Mouse (Mus musculus): ENCODE results near the gene Lpp. TPM values are rescaled to one million over a fixed set of nuclear protein-coding genes. Genes with fewer than 3 reads are reported as not detected.

The Lpp gene
- polyA plus RNA-seq, 1 experiment from 2014 or later = 28.3 TPM

DNA sequence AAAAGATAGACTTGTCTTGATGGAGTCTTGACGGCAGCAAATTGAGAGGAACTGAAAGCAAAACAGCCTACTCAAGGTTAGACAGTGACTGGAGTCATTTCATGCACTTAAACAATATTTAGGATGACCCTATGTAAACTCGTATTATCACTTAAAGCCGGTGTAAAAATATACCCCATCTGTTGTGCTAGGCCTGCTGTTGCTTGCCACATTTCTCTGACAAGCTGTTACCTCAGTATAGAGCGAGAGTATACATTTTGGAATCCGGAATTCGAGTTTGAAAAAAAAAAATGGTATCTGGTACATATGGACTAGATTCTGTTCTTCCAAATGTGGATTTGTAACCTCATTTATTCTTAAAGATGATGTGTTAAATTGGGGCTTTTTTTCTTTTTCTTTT, 416.5 kb downstream of the Lpp start:
- no peak for DNase-seq (ENCODE audit: low read depth, low spot score)
- no peak for TF ChIP-seq CTCF (IDR thresholded peaks at IDR 0.05)
- in situ Hi-C loops (cut with MboI; ENCODE audit: low pct_unique_long_range_greater_than_20kb) = no loop called here
- H3K27me3 ChIP-seq = no peaks in the 10 kb centered on the region
- ChIA-PET POLR2A (no interaction called here), CTCF (no interaction called here)
- ATAC-seq = no peak

DNA sequence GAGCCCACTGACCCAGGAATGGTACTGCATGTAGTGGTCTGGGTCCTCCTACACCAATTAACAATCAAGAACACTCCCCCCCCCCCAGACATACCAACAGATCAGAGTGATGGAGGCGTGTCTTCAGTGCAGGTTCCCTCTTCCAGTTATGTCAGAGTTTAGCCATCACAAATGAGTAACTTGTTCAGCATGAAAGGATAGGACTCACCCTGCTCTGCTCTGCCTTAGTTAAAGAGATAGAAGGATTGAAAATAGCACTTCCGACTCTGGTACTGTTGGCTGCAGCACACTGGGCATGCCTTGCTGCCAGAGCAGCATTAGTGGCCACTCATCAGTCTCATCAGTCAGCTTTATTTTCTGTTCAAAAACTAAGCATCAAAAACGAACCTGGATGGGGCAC, 423.3 kb downstream of the Lpp start:
- CTCF ChIA-PET = interaction anchor here (1.9 kb wide), 1 partner anchor 834 kb away, joined by 4 read pairs; no protein-coding TSS in a partner anchor
- DNase-seq (ENCODE audit: low read depth, low spot score) (no peak), ATAC-seq (no peak)
- no peak for TF ChIP-seq CTCF (IDR thresholded peaks at IDR 0.05)
- POLR2A ChIA-PET = no interaction called here
- H3K27me3 ChIP-seq = no peaks in the 10 kb centered on the region
- in situ Hi-C loops (cut with MboI; ENCODE audit: low pct_unique_long_range_greater_than_20kb) = no loop called here

DNA sequence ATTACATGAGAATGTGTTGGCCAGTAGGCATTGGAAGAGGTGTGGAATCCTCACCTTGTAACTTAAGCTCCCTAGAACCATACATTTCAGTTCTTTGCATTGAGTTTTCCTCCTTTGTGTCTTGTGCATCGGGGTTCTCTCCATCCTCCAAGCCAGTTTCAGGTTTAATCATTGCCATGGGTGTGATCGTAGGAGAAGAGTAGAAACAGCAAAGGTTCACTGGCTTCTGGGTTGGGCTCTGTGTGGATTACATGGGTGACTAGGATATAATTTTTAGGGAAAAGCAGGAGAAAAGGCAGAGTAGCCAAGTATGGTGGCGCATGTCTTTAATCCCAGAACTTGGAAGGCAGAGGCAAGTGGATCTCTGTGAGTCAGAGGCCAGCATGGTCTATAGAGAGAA, 424.1 kb downstream of the Lpp start:
- ChIA-PET POLR2A (no interaction called here), CTCF (no interaction called here)
- in situ Hi-C loops (cut with MboI; ENCODE audit: low pct_unique_long_range_greater_than_20kb) = no loop called here

DNA sequence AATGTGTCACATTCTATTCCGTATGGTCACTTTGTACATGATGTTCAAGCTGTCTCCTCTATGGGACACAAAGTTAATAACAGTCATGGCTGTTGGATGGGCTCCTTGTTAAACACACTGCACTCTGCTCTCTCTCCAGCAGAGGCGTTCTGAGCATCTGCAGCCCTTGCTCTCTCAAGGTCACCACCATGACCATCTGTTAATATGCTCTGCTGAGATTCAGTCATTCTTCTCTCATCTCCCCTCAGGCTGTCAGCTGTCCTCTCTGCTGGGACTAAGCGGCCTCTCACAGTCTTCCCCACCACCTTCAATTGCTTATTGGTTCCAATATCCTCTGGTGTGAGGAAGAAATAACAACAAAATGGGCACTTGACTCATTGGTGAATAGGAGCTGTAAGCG, 425.8 kb downstream of the Lpp start:
- ChIA-PET POLR2A (interaction anchor here (0.6 to 0.8 kb wide), 2 partner anchors 153 to 534 kb away, joined by 3 to 5 read pairs; no protein-coding TSS in a partner anchor), CTCF (interaction anchor here (1.5 kb wide), 1 partner anchor 240 kb away, joined by 3 read pairs; no protein-coding TSS in a partner anchor)
- H3K27me3 ChIP-seq = no peaks in the 10 kb centered on the region
- ATAC-seq = no peak
- DNase-seq (ENCODE audit: low read depth, low spot score) = no peak
- in situ Hi-C loops (cut with MboI; ENCODE audit: low pct_unique_long_range_greater_than_20kb) = no loop called here
- peak; percentile 51 for TF ChIP-seq CTCF (IDR thresholded peaks at IDR 0.05)

More for the DNA sequence above, 424.1 kb downstream of the Lpp start:
- ATAC-seq = no peak
- no peak for TF ChIP-seq CTCF (IDR thresholded peaks at IDR 0.05)
- DNase-seq (ENCODE audit: low read depth, low spot score) = no peak
- no peaks in the 10 kb centered on the region for H3K27me3 ChIP-seq

DNA sequence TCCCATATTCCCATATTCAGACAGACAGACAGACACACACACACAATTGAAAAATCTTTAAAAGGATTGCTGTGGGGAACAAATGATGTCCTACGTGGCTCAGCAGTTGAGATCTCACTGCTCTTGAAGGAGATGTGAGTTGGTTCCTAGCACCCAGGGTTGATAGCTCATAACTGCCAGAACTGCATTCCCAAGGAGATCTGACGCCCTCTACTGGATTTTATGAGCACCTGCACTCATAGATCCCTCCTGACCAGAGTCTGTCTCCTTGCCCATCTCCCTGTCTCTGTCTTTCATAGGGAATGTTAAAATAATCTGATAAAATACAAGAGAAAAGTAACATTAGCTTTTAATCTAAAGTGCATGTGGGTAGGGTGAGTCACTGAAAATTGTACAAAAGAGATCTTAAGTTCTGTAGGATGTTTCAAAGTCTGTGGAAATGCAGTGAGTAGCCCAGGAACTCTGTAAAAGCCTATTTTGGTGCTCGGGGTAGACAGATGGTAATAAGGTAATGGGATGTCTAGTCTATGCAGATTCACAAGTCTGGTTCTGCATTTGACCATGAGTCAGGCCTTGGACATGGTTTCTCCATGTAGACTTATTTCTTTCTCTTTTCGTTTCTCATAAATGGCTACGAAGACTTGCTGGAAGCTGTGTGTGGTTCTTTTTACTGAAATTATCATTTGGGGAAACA, 429.0 kb downstream of the Lpp start:
- ChIA-PET POLR2A (no interaction called here), CTCF (interaction anchor here (1.1 kb wide), 1 partner anchor 326 kb away, joined by 3 read pairs; no protein-coding TSS in a partner anchor)
- no peaks in the 10 kb centered on the region for H3K27me3 ChIP-seq
- DNase-seq (ENCODE audit: low read depth, low spot score) (no peak), ATAC-seq (no peak)
- TF ChIP-seq CTCF (IDR thresholded peaks at IDR 0.05) = peak; percentile 51
- in situ Hi-C loops (cut with MboI; ENCODE audit: low pct_unique_long_range_greater_than_20kb) = loop anchor here (10.0 kb wide), 1 partner anchor 838 kb away; the partner anchor contains the start of genes Bcl6 and Gm37419

DNA sequence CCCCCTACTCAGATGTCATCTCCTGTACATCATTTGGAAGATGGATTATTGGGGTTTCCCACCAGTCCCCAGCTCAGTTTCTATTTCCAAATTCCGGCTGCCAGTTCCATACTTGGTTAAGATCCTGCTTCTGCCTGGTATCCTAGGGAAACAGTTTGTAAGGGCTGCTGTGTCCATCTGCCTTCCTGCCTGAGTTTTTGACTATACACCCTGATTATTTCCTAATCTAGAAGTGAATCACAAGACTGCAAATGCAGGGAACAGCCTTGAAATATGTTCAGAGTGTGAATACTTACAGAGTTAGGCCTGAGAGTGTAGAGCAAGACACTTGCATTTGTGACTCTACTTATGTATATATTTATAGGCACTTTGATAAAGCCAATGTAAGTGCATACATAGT, 429.6 kb downstream of the Lpp start:
- DNase-seq (ENCODE audit: low read depth, low spot score) (no peak), ATAC-seq (no peak)
- no peaks in the 10 kb centered on the region for H3K27me3 ChIP-seq
- POLR2A ChIA-PET = no interaction called here
- in situ Hi-C loops (cut with MboI; ENCODE audit: low pct_unique_long_range_greater_than_20kb) = loop anchor here (10.0 kb wide), 1 partner anchor 838 kb away; the partner anchor contains the start of genes Bcl6 and Gm37419
- CTCF ChIA-PET = no interaction called here
- TF ChIP-seq CTCF (IDR thresholded peaks at IDR 0.05) = no peak

DNA sequence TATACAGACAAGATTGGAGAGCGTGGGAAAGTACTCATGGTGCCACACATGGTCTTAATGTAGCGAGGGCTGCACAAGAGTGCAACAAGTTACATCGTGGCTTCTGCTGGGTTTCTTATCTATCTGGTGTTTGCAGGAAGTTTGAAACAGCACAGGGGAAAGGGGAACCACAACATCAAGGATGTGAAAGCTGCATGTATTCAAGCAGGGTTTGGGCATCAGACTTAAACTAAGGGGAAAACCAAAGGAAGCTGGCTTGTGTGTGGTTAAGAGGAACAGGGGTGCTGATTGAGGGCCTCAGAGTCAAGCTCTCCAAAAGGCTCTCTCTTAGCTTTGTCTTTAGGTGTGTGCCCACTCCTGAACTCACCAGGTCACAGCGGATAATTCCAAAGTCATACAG, 433.1 kb downstream of the Lpp start:
- H3K27me3 ChIP-seq = no peaks in the 10 kb centered on the region
- in situ Hi-C loops (cut with MboI; ENCODE audit: low pct_unique_long_range_greater_than_20kb) = loop anchor here (10.0 kb wide), 1 partner anchor 842 kb away; the partner anchor contains the start of genes Bcl6 and Gm37419
- DNase-seq (ENCODE audit: low read depth, low spot score) = no peak
- TF ChIP-seq CTCF (IDR thresholded peaks at IDR 0.05) = no peak
- ChIA-PET CTCF (no interaction called here), POLR2A (no interaction called here)
- no peak for ATAC-seq

DNA sequence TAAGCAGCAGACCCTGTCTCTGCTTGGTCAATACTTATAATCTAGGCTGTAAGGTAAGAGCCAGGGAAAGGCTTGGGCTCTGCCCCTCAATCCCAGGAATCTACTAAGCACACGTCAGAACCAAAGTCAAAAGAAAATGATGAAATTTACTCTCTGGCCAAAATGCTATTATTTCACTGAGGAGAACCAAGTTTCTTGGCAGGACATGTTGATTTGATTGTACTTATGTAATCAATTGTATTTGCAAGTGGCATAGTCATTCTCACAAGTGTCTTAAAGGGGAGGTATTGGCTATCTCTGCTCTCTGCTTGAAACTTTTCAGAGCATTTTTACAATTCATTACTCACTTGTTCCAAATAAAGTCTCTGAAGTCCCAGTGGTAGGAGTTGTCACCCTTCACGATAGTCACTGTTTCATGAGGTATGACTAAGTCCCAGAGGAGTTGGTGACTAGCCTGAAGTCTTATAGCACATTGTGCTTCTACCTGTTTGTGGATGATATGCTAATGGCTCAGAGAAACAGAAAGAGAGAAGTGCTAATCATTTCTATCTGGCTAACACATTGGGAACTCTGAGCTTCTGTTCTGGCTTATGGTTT, 435.0 kb downstream of the Lpp start:
- in situ Hi-C loops (cut with MboI; ENCODE audit: low pct_unique_long_range_greater_than_20kb) = loop anchor here (10.0 kb wide), 1 partner anchor 844 kb away; the partner anchor contains the start of genes Bcl6 and Gm37419
- TF ChIP-seq CTCF (IDR thresholded peaks at IDR 0.05) = no peak
- no peaks in the 10 kb centered on the region for H3K27me3 ChIP-seq
- DNase-seq (ENCODE audit: low read depth, low spot score) (no peak), ATAC-seq (no peak)
- ChIA-PET CTCF (no interaction called here), POLR2A (no interaction called here)

DNA sequence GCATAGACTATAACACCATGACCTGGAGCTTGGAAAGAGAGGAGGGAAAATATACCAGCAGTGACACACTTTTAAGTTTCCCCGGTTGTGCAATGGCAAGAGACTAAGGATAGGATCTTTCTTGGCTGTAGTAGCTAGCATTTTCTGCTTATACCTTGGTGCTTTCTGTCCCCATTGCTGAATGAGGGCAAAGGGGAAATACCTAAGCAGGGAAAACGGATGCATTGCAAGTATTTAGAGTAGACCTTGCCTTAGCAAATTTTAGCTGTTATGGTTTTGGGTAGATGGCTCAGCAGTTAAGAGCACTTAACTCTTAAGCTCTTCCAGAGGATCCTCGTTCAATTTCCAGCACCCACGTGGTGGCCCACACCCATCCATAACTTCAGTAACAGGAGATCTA, 436.6 kb downstream of the Lpp start:
- in situ Hi-C loops (cut with MboI; ENCODE audit: low pct_unique_long_range_greater_than_20kb) = loop anchor here (10.0 kb wide), 1 partner anchor 845 kb away; the partner anchor contains the start of genes Bcl6 and Gm37419
- ChIA-PET POLR2A (interaction anchor here (0.7 kb wide), 1 partner anchor 15 kb away, joined by 3 read pairs; no protein-coding TSS in a partner anchor), CTCF (no interaction called here)
- TF ChIP-seq CTCF (IDR thresholded peaks at IDR 0.05) = no peak
- ATAC-seq (no peak), DNase-seq (ENCODE audit: low read depth, low spot score) (no peak)
- H3K27me3 ChIP-seq = no peaks in the 10 kb centered on the region

DNA sequence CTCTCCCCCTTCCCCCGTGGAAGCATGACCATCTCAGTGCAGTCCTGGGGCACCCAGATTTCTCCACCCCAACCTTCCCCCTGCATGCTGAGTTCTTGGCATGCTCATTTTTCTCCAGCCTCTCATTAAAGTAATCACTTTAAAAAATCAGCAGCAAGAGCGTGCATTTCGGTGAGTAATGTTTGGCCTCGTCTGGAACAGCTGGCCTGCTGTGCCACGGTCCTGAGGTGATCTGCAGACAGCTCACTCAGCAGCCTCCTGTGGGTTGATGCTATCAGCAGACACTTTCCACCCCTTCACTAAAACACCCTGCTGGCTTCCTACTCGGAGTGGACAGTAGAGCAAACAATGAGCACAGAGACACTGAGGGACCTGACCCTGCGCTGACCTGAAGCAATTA, 437.6 kb downstream of the Lpp start:
- DNase-seq (ENCODE audit: low read depth, low spot score) (no peak), ATAC-seq (no peak)
- in situ Hi-C loops (cut with MboI; ENCODE audit: low pct_unique_long_range_greater_than_20kb) = no loop called here
- ChIA-PET POLR2A (no interaction called here), CTCF (no interaction called here)
- no peak for TF ChIP-seq CTCF (IDR thresholded peaks at IDR 0.05)
- H3K27me3 ChIP-seq = no peaks in the 10 kb centered on the region

DNA sequence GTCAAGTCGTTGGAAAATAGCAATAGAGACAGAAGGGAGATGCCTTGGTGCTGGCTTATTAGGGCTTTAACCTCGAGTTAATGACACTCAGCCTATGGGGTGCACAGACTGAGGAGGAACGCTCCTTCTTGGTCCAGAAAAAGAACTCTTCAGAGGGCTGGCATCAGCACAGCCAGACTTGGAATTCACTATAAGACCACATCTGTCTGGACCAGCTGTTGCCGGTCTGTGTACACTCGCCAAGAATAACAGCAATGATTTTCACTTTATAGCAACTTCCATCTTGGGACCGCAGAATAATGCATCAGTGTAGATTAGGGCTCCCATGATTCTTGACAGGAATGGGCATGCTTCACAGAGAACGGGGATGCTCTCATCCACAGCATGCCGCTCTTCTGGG, 439.9 kb downstream of the Lpp start:
- ChIA-PET POLR2A (no interaction called here), CTCF (no interaction called here)
- in situ Hi-C loops (cut with MboI; ENCODE audit: low pct_unique_long_range_greater_than_20kb) = no loop called here
- TF ChIP-seq CTCF (IDR thresholded peaks at IDR 0.05) = no peak
- DNase-seq (ENCODE audit: low read depth, low spot score) = no peak
- ATAC-seq = no peak
- H3K27me3 ChIP-seq = no peaks in the 10 kb centered on the region
